Mouse (Mus musculus): Measurements from ENCODE around the gene Gm14744. TPM values are rescaled to one million over a fixed set of nuclear protein-coding genes. Genes with fewer than 3 reads are reported as not detected.

The Gm14744 gene
- not detected in 2 replicates for polyA plus RNA-seq (2015; fragmentation: Nextera tagmentation; extraction: Ambion mirVana)

GRCm38 (mm10) chrX:77864458-77864857, at the start of gene Gm14744:
Gene Gm14744, plus strand, starts transcription at chrX:77864758.

GRCm38 (mm10) chrX:77853523-77853922, 11.0 kb upstream of the Gm14744 start, which contains the start of gene Pbsn:
Gene Pbsn, minus strand, starts transcription at chrX:77853623.

Other genes starting within 250 kb of the Gm14744 start
- 3.6 and 4.5 TPM in 2 replicates for gene Prkx, start 68.5 kb upstream of the Gm14744 start, polyA plus RNA-seq (2015; fragmentation: Nextera tagmentation; extraction: Ambion mirVana)
- gene Pbsn, start 11.1 kb upstream of the Gm14744 start, polyA plus RNA-seq (2015; fragmentation: Nextera tagmentation; extraction: Ambion mirVana): not detected in 2 replicates
- gene 5430402E10Rik, start 60.3 kb downstream of the Gm14744 start, polyA plus RNA-seq (2015; fragmentation: Nextera tagmentation; extraction: Ambion mirVana): not detected in 2 replicates
- gene Obp1a, start 226.6 kb downstream of the Gm14744 start, polyA plus RNA-seq (2015; fragmentation: Nextera tagmentation; extraction: Ambion mirVana): not detected in 2 replicates